Mouse (Mus musculus) embryonic stem cell, embryonic (primary cell): ENCODE measurements around the gene Rhot1.

Source experiments
- CTCF ChIA-PET, 4 experiments: fragments of 300-600 bp in 2 of 4; fragments of 350-600 bp in 2 of 4; sonication (Branson Sonifier 250); formaldehyde crosslinking; loops; one replicate each; lab custom pipeline; 2022; ENCODE audit warnings: inconsistent platforms in 2 of 4; lab: Charles Lee
- POLR2A ChIA-PET, 4 experiments: fragments of 300-600 bp in 2 of 4; fragments of 350-600 bp in 2 of 4; sonication (Branson Sonifier 250); formaldehyde crosslinking; loops; one replicate each; lab custom pipeline; 2022; ENCODE audit warnings: antibody characterized with exemption in 4 of 4, inconsistent platforms in 1 of 4; lab: Charles Lee

Gene Rhot1

GRCm38 (mm10) chr11:80212282-80212681 is 3.5 kb downstream of the Rhot1 start:
- POLR2A ChIA-PET = interaction anchor here in 3 of 4 experiments (0.6 to 1.4 kb wide), 4 partner anchors 13 to 67 kb away, joined by 3 to 4 read pairs (median 3); no protein-coding TSS in a partner anchor
- CTCF ChIA-PET = interaction anchor here in 1 of 4 experiments (1.2 kb wide), 1 partner anchor 18 kb away, joined by 5 read pairs; no protein-coding TSS in a partner anchor

- POLR2A ChIA-PET = interaction anchor here in 2 of 4 experiments (0.7 to 1.3 kb wide), 4 partner anchors 8 to 88 kb away, joined by 3 to 5 read pairs (median 4); partner anchors contain the start of gene Rnf135 (in 1 of the 2)
- CTCF ChIA-PET = no interaction called here
Measured at GRCm38 (mm10) chr11:80215291-80215690, 6.5 kb downstream of the Rhot1 start.

- CTCF ChIA-PET = no interaction called here
- POLR2A ChIA-PET = interaction anchor here in 2 of 4 experiments (0.6 to 1.6 kb wide), 4 partner anchors 9 to 14 kb away, joined by 3 to 6 read pairs (median 4); partner anchors contain the start of gene Rhot1 (in 1 of the 2)
Measured at GRCm38 (mm10) chr11:80218657-80219293, 10.0 kb downstream of the Rhot1 start.

GRCm38 (mm10) chr11:80230066-80230465 is 21.2 kb downstream of the Rhot1 start:
- ChIA-PET CTCF (interaction anchor here in 1 of 4 experiments (1.1 kb wide), 1 partner anchor 21 kb away, joined by 5 read pairs; the partner anchor contains the start of gene Rhot1), POLR2A (interaction anchor here in 2 of 4 experiments (0.6 to 1.2 kb wide), 4 partner anchors 9 to 89 kb away, joined by 3 to 4 read pairs (median 3); no protein-coding TSS in a partner anchor)

- ChIA-PET CTCF (interaction anchor here in 1 of 4 experiments (1.1 kb wide), 1 partner anchor 563 kb away, joined by 4 read pairs; no protein-coding TSS in a partner anchor), POLR2A (interaction anchor here in 1 of 4 experiments (1.2 kb wide), 1 partner anchor 10 kb away, joined by 5 read pairs; no protein-coding TSS in a partner anchor)
Measured at GRCm38 (mm10) chr11:80237278-80237677, 28.5 kb downstream of the Rhot1 start.

- ChIA-PET CTCF (interaction anchor here in 1 of 4 experiments (0.7 kb wide), 1 partner anchor 41 kb away, joined by 6 read pairs; no protein-coding TSS in a partner anchor), POLR2A (interaction anchor here in 1 of 4 experiments (0.9 to 1.2 kb wide), 2 partner anchors 9 to 19 kb away, joined by 3 to 5 read pairs; no protein-coding TSS in a partner anchor)
Measured at GRCm38 (mm10) chr11:80238306-80238705, 29.5 kb downstream of the Rhot1 start.

- POLR2A ChIA-PET = interaction anchor here in 2 of 4 experiments (1.0 to 2.1 kb wide), 4 partner anchors 9 to 16 kb away, joined by 3 to 7 read pairs (median 4); no protein-coding TSS in a partner anchor
- CTCF ChIA-PET = no interaction called here
Measured at GRCm38 (mm10) chr11:80247026-80247425, 38.2 kb downstream of the Rhot1 start.

- ChIA-PET POLR2A (interaction anchor here in 2 of 4 experiments (0.5 to 1.5 kb wide), 4 partner anchors 9 to 301 kb away, joined by 3 to 4 read pairs (median 4); partner anchors contain the start of gene Crlf3 (in 1 of the 2)), CTCF (interaction anchor here in 1 of 4 experiments (0.7 kb wide), 1 partner anchor 624 kb away, joined by 3 read pairs; no protein-coding TSS in a partner anchor)
Measured at GRCm38 (mm10) chr11:80248531-80248930, 39.7 kb downstream of the Rhot1 start.

- ChIA-PET POLR2A (interaction anchor here in 2 of 4 experiments (0.5 to 1.6 kb wide), 5 partner anchors 119 to 597 kb away, joined by 3 to 5 read pairs (median 4); partner anchors contain the start of gene Zfp207 (in 2 of the 2)), CTCF (interaction anchor here in 1 of 4 experiments (1.6 kb wide), 1 partner anchor 23 kb away, joined by 3 read pairs; no protein-coding TSS in a partner anchor)
Measured at GRCm38 (mm10) chr11:80264137-80264536, 55.3 kb downstream of the Rhot1 start.

- CTCF ChIA-PET = interaction anchor here in 3 of 4 experiments (0.7 to 2.3 kb wide), 3 partner anchors 12 to 16 kb away, joined by 3 to 5 read pairs (median 4); no protein-coding TSS in a partner anchor
- POLR2A ChIA-PET = interaction anchor here in 1 of 4 experiments (0.7 to 1.4 kb wide), 2 partner anchors 15 to 91 kb away, joined by 3 to 5 read pairs; no protein-coding TSS in a partner anchor
Measured at GRCm38 (mm10) chr11:80271096-80271495, 62.3 kb downstream of the Rhot1 start.

GRCm38 (mm10) chr11:80275011-80275410 is 66.2 kb downstream of the Rhot1 start:
- ChIA-PET POLR2A (interaction anchor here in 1 of 4 experiments (0.6 kb wide), 1 partner anchor 133 kb away, joined by 7 read pairs; no protein-coding TSS in a partner anchor), CTCF (interaction anchor here (0.5 to 6.3 kb wide), 10 partner anchors 8 to 231 kb away, joined by 3 to 32 read pairs (median 3); no protein-coding TSS in a partner anchor)

GRCm38 (mm10) chr11:80278054-80278453 is 69.2 kb downstream of the Rhot1 start:
- ChIA-PET POLR2A (no interaction called here), CTCF (interaction anchor here (0.6 to 6.3 kb wide), 7 partner anchors 9 to 109 kb away, joined by 4 to 32 read pairs (median 11); no protein-coding TSS in a partner anchor)

- CTCF ChIA-PET = interaction anchor here in 3 of 4 experiments (0.6 to 1.5 kb wide), 5 partner anchors 9 to 1492 kb away, joined by 3 to 11 read pairs (median 4); no protein-coding TSS in a partner anchor
- POLR2A ChIA-PET = interaction anchor here in 3 of 4 experiments (0.5 to 1.3 kb wide), 4 partner anchors 42 to 707 kb away, joined by 3 read pairs; no protein-coding TSS in a partner anchor
Measured at GRCm38 (mm10) chr11:80283786-80284185, 75.0 kb downstream of the Rhot1 start.

- ChIA-PET POLR2A (interaction anchor here in 2 of 4 experiments (0.5 to 1.8 kb wide), 3 partner anchors 70 to 706 kb away, joined by 3 to 4 read pairs (median 3); partner anchors contain the start of gene Zfp207 (in 1 of the 2)), CTCF (interaction anchor here in 2 of 4 experiments (0.5 to 1.5 kb wide), 3 partner anchors 8 to 67 kb away, joined by 3 to 4 read pairs (median 3); no protein-coding TSS in a partner anchor)
Measured at GRCm38 (mm10) chr11:80284641-80285040, 75.8 kb downstream of the Rhot1 start.

- ChIA-PET CTCF (interaction anchor here (0.5 to 2.3 kb wide), 101 partner anchors 9 to 1818 kb away, joined by 3 to 50 read pairs (median 4); partner anchors contain the start of genes Rhbdl3 (in 4 of the 4), Rhot1 (in 2 of the 4), 5730455P16Rik (in 1 of the 4) and Adap2 (in 1 of the 4)), POLR2A (interaction anchor here (0.5 to 2.2 kb wide), 38 partner anchors 9 to 143 kb away, joined by 3 to 11 read pairs (median 4); partner anchors contain the start of genes Zfp207 (in 3 of the 4), 5730455P16Rik (in 2 of the 4), Rhbdl3 (in 2 of the 4) and Adap2 (in 1 of the 4))
Measured at GRCm38 (mm10) chr11:80287150-80287549, 78.3 kb downstream of the Rhot1 start.

GRCm38 (mm10) chr11:80289701-80290445 is 81.1 kb downstream of the Rhot1 start:
- POLR2A ChIA-PET = interaction anchor here (0.6 to 2.8 kb wide), 18 partner anchors 11 to 177 kb away, joined by 3 to 28 read pairs (median 4); partner anchors contain the start of genes Zfp207 (in 3 of the 4), Rhbdl3 (in 2 of the 4), Psmd11 (in 1 of the 4) and Rnf135 (in 1 of the 4)
- CTCF ChIA-PET = interaction anchor here (0.5 to 2.4 kb wide), 25 partner anchors 10 to 490 kb away, joined by 3 to 20 read pairs (median 4); partner anchors contain the start of genes Myo1d (in 1 of the 4), Psmd11 (in 1 of the 4) and Rhot1 (in 1 of the 4)
